Mouse (Mus musculus): ENCODE measurements at regions not wholly inside any gene's neighbourhood (a gene's known extent, or its start where the extent isn't known, plus 50 kb on each side); places are given as distances from the start of the nearest gene placed in this dataset.

DNA sequence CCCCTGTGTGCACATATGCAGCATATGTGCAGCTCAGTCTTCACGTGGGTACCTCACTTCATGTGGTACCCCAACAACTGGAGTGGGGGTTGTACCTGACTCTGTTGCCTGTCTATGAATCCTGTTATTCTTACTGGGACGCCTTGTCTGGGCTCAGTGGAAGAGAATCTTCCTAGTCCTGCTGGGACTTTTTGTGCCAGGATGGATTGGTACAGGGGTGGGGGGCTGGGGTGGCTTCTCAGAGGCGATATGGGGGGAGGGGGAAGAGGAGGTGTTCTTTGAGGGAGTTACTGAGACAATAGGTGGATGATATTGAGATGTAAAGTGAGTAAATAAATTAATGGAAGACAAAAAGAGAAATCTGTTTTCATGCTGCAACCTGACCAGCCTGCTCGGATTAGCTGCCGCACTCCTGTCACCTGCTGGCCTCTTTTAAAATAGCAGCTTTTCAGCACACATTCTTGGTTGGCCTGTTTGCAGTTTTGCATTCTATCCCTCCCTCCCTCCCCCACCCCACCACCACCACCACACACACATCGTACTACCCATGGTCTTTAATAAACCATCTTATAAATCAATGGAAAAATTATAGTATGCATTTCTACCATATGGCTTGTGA is 1112.9 kb downstream of the 4930444P10Rik start:
- TF ChIP-seq POLR2A (IDR thresholded peaks at IDR 0.05; ENCODE audit: control insufficient read depth, low read depth, low read length): no peak
- TF ChIP-seq CTCF (IDR thresholded peaks at IDR 0.05; ENCODE audit: control insufficient read depth, insufficient read depth, insufficient replicate concordance, low read depth, low read length): peak; percentile 29; the same call in 1 of the 2 replicates

Data from testis, adult 2 months (tissue).